Mouse (Mus musculus) kidney, embryonic 14.5 days (tissue): Measurements from ENCODE around the gene Mrpl49. TPM values are rescaled to one million over a fixed set of nuclear protein-coding genes. Genes with fewer than 3 reads are reported as not detected.
A peak's percentile ranks its signal among the peaks of the same experiment; 100 is the strongest.
"Not testable (repeated sequence)": the region's sequence is repeated elsewhere in the genome, so short reads cannot be mapped to it uniquely, and the experiment has no call there.

Experiments used
- ATAC-seq: fragments of 200-750 bp; cut with Nextera tagmentation; 2 replicates; pipeline ENCODE4 v1.8.0; 2017; ENCODE audit warnings: moderate number of reproducible peaks, mild to moderate bottlenecking, moderate TSS enrichment, moderate library complexity; ENCODE audit not compliant: low FRiP score, low TSS enrichment
- H3K27ac ChIP-seq: fragments of 300-500 bp; sonication (generic); 2 replicates; pipeline ENCODE4 v1.5.1; 2014; ENCODE audit warnings: low read depth, mild to moderate bottlenecking, low read length, moderate library complexity, mixed read lengths
- H3K27me3 ChIP-seq: fragments of 300-500 bp; sonication (generic); 2 replicates; pipeline ENCODE4 v1.6.1; 2014; ENCODE audit warnings: mild to moderate bottlenecking, low read length; ENCODE audit not compliant: control insufficient read depth, insufficient read depth
- H3K36me3 ChIP-seq: fragments of 300-500 bp; sonication (generic); 2 replicates; pipeline ENCODE4 v1.6.1; 2014; ENCODE audit warnings: low read length, mixed read lengths; ENCODE audit not compliant: control insufficient read depth, insufficient read depth
- H3K4me1 ChIP-seq: fragments of 300-500 bp; sonication (generic); 2 replicates; pipeline ENCODE4 v1.6.1; 2014; ENCODE audit warnings: low read length, mixed read lengths; ENCODE audit not compliant: control insufficient read depth, insufficient read depth
- H3K4me2 ChIP-seq: fragments of 300-500 bp; sonication (generic); replicated peaks from 2 replicates; pipeline ENCODE4 v1.6.1; 2014; ENCODE audit warnings: low read depth, mild to moderate bottlenecking, low read length
- H3K4me3 ChIP-seq: fragments of 300-500 bp; sonication (generic); 2 replicates; pipeline ENCODE4 v1.5.1; 2014; ENCODE audit warnings: mild to moderate bottlenecking, low read length
- H3K9ac ChIP-seq: fragments of 300-500 bp; sonication (generic); 2 replicates; pipeline ENCODE4 v1.6.1; 2014; ENCODE audit warnings: low read depth, mild to moderate bottlenecking, low read length, moderate library complexity
- H3K9me3 ChIP-seq: fragments of 300-500 bp; sonication (generic); 2 replicates; pipeline ENCODE4 v1.6.1; 2016; ENCODE audit warnings: low read length; ENCODE audit not compliant: control insufficient read depth
- WGBS: fragments of 180-500 bp; shearing (Covaris S2); extraction: QIAGEN DNeasy Blood & Tissue Kit; methylation state at CpG from one replicate; pipeline ENCODE4 v1.1.7; 2014; 5-methylcytosine and 5-hydroxymethylcytosine counted together
- polyA plus RNA-seq: library from polyadenylated mRNA; unstranded; fragments of >200 nt; fragmentation: Nextera tagmentation; extraction: Ambion mirVana; gene quantifications from 2 replicates; pipeline ENCODE4 v1.2.1, GENCODE M21; 2014

Mrpl49 gene
- polyA plus RNA-seq, 1 experiment from 2014 or later: 89.5 TPM

DNA sequence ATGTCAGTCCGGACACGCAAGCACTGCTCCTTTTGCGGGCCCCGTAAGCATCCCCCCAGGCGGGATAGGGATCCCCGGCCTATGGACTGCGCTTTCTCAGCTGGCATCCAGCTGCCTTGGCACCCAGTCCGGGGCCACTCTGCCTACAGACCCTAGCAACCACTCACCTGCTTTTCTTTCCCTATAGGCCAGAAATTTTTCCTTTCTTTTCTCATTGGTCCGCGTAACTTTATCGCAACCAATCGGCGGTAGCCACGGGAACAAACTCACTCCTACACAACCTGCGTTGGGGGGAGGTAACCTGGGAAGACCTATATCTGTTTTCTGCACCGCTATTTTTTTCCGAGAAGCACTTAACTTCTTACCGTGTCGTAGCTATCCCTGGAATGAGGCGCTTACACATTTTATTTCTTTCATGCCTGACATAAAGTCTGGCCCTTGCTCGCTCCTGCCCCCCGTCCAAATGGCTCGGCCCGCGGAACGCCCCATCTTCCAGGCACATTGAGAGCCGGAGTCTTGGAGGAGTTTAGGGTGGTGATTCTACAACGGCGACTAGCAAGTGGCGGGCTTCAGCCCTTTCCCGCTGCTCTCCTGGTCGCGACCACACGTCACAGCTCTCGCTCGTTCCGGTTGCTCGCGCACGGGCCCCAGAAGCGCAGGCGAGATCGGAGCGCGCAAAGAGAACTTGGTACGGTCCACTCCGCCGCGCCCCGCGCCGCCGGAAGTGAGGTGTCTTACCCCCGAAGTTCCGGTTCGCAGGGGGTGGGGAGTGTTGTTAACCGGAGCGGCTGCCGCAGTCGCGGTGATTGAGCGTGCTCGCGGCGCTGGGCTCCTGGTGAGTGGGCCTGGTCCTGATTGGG lies 11.1 kb downstream of the Mrpl49 start, which contains the start of gene Syvn1:
TSS of gene Syvn1 (plus strand) at position 283 of the 860 bp plus-strand sequence.
- Histone ChIP-seq H3K27me3 (no peaks in the 10 kb centered on the region), H3K9ac (peak within 1 kb of the TSS; percentile 89), H3K36me3 (peaks cover 37% of the 10 kb centered on the region), H3K4me1 (peaks cover 12% of the 10 kb centered on the region), H3K9me3 (no peaks in the 10 kb centered on the region), H3K4me2 (peak within 1 kb of the TSS; percentile 93), H3K27ac (peak within 1 kb of the TSS; percentile 99), H3K4me3 (peak within 1 kb of the TSS; percentile 95)
- ATAC-seq: peak; percentile 85
- WGBS: under 1% methylated on average over 65 of the region's 65 CpGs

- peak overlapping the region; percentile 95 for H3K4me3 ChIP-seq
- peaks cover 12% of the 10 kb centered on the region for H3K4me1 ChIP-seq
- H3K27ac ChIP-seq: peak overlapping the region; percentile 99
- H3K9ac ChIP-seq: peak overlapping the region; percentile 89
- WGBS: 17% methylated on average over 20 of the region's 20 CpGs
- peak overlapping the region; percentile 93 for H3K4me2 ChIP-seq
- no peaks in the 10 kb centered on the region for H3K27me3 ChIP-seq
- no peaks in the 10 kb centered on the region for H3K9me3 ChIP-seq
- peak; percentile 53 for ATAC-seq
- peaks cover 28% of the 10 kb centered on the region for H3K36me3 ChIP-seq
Measured at GRCm38 (mm10) chr19:6045366-6046293, 12.0 kb downstream of the Mrpl49 start.

DNA sequence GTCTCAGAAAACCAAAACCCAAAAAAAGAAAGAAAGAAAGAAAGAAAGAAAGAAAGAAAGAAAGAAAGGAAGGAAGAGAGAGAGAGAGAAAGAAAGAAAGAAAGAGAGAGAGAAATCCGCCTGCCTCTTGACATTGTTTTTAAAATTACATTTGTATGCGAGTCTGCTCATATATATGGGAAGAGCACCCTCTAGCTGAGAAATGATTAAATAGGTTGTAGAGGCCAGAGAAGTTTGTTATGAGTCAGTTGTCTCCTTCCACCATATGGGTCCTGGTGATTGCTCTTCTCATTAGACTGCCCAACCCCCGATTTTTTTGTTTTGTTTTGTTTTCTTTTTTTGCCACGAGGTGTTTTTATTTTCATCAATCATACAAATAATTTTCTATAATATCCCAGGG lies 13.5 kb downstream of the Mrpl49 start:
- not testable (repeated sequence) for H3K9ac ChIP-seq, H3K27ac ChIP-seq, H3K9me3 ChIP-seq, H3K27me3 ChIP-seq, ATAC-seq, H3K4me3 ChIP-seq, H3K4me2 ChIP-seq
- Histone ChIP-seq H3K4me1 (peaks cover 12% of the 10 kb centered on the region), H3K36me3 (peaks cover 13% of the 10 kb centered on the region)
- WGBS: 61% methylated on average over 4 of the region's 4 CpGs

- no peak overlapping the region for H3K27ac ChIP-seq
- H3K27me3 ChIP-seq: no peaks in the 10 kb centered on the region
- H3K4me3 ChIP-seq: no peak overlapping the region
- H3K4me2 ChIP-seq: no peak overlapping the region
- 80% methylated on average over 9 of the region's 9 CpGs for WGBS
- H3K36me3 ChIP-seq: no peaks in the 10 kb centered on the region
- H3K9ac ChIP-seq: no peak overlapping the region
- no peaks in the 10 kb centered on the region for H3K9me3 ChIP-seq
- no peak for ATAC-seq
- H3K4me1 ChIP-seq: peaks cover 3% of the 10 kb centered on the region; the same call in 1 of the 2 replicates
Measured at GRCm38 (mm10) chr19:6042293-6042692, 15.3 kb downstream of the Mrpl49 start.

- Histone ChIP-seq H3K4me3 (no peak overlapping the region), H3K27ac (no peak overlapping the region), H3K27me3 (no peaks in the 10 kb centered on the region), H3K4me1 (0 out of 2 replicates have a peak, but pooled peaks cover 3% of the 10 kb centered on the region), H3K9ac (no peak overlapping the region), H3K9me3 (no peaks in the 10 kb centered on the region), H3K4me2 (no peak overlapping the region), H3K36me3 (no peaks in the 10 kb centered on the region)
- no peak for ATAC-seq
Measured at GRCm38 (mm10) chr19:6040002-6040401, 17.6 kb downstream of the Mrpl49 start.

- no peak overlapping the region for H3K27ac ChIP-seq
- no peaks in the 10 kb centered on the region for H3K27me3 ChIP-seq
- ATAC-seq: no peak
- H3K4me1 ChIP-seq: 0 out of 2 replicates have a peak, but pooled peaks cover 3% of the 10 kb centered on the region
- H3K36me3 ChIP-seq: no peaks in the 10 kb centered on the region
- WGBS: 84% methylated on average over 7 of the region's 7 CpGs
- no peak overlapping the region for H3K9ac ChIP-seq
- H3K4me3 ChIP-seq: no peak overlapping the region
- no peaks in the 10 kb centered on the region for H3K9me3 ChIP-seq
- no peak overlapping the region for H3K4me2 ChIP-seq
Measured at GRCm38 (mm10) chr19:6038326-6038725, 19.3 kb downstream of the Mrpl49 start.

DNA sequence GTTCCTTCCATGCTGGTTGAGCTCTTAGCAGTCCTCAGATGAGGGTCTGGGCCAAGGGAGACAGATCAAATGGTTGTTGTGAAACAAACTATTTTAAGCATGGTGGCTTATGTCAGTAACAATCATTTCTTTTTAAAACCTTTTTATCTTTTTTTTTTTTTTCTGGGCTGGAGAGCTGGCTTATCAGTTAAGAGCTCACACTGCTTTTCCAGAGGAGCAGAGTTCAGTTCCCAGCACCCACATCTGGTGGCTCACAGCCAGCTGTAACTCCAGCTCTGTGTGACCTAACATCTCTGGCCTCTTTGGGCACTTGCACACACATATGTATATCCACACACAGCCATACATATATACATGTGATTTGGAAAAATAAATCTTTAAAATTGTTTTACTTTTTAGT lies 19.9 kb downstream of the Mrpl49 start:
- Histone ChIP-seq H3K9ac (no peak overlapping the region), H3K27me3 (no peaks in the 10 kb centered on the region), H3K36me3 (no peaks in the 10 kb centered on the region), H3K4me3 (no peak overlapping the region), H3K9me3 (no peaks in the 10 kb centered on the region), H3K4me2 (no peak overlapping the region), H3K4me1 (0 out of 2 replicates have a peak, but pooled peaks cover 3% of the 10 kb centered on the region), H3K27ac (no peak overlapping the region)
- ATAC-seq: no peak

- Histone ChIP-seq H3K4me2 (no peak overlapping the region), H3K4me3 (no peak overlapping the region), H3K9ac (no peak overlapping the region), H3K27me3 (no peaks in the 10 kb centered on the region), H3K27ac (no peak overlapping the region), H3K9me3 (no peaks in the 10 kb centered on the region), H3K36me3 (no peaks in the 10 kb centered on the region), H3K4me1 (no peaks in the 10 kb centered on the region)
- ATAC-seq: no peak
- WGBS: 77% methylated on average over 9 of the region's 9 CpGs
Measured at GRCm38 (mm10) chr19:6035966-6036585, 21.5 kb downstream of the Mrpl49 start.
